Mouse (Mus musculus) CH12.LX (cell line): ENCODE data around the gene Tas2r113. TPM values are rescaled to one million over a fixed set of nuclear protein-coding genes. Genes with fewer than 3 reads are reported as not detected.

Experiments
- DNase-seq: peaks from one replicate; pipeline ENCODE4 v3.0.0-alpha.2; 2013; ENCODE audit errors: extremely low read depth
- H3K27ac ChIP-seq: 2 replicates; pipeline ENCODE4 v1.5.1; 2012; ENCODE audit warnings: low read depth, mild to moderate bottlenecking, control low read depth, moderate library complexity; ENCODE audit not compliant: insufficient read depth
- H3K27me3 ChIP-seq: replicated peaks from 2 replicates; pipeline ENCODE3; 2012; ENCODE audit warnings: inconsistent platforms
- H3K36me3 ChIP-seq, 2 experiments: replicated peaks in 1 of 2; 2 replicates each; pipeline versions ENCODE3 to v1.6.1; 2012; ENCODE audit warnings: inconsistent platforms in 1 of 2, low read length in 1 of 2, mild to moderate bottlenecking in 1 of 2, mixed read lengths in 1 of 2, moderate library complexity in 1 of 2; ENCODE audit not compliant: control insufficient read depth in 1 of 2, insufficient read depth in 1 of 2
- H3K4me1 ChIP-seq, 2 experiments: 2 replicates each; pipeline ENCODE4 v1.6.1; 2012; ENCODE audit warnings: inconsistent platforms in 1 of 2, moderate library complexity in 1 of 2; ENCODE audit not compliant: insufficient read depth in 2 of 2, control insufficient read depth in 1 of 2
- H3K4me2 ChIP-seq: 2 replicates; pipeline ENCODE4 v1.6.1; 2012; ENCODE audit warnings: low read depth, mild to moderate bottlenecking, control low read depth; ENCODE audit not compliant: poor library complexity, insufficient read depth, severe bottlenecking
- H3K4me3 ChIP-seq, 3 experiments: fragments of 150-350 bp in 1 of 3; sonication (generic) in 1 of 3; replicated peaks in 1 of 3; 2 replicates each; pipeline versions ENCODE3 to v1.5.1; 2011 to 2012; ENCODE audit warnings: low read depth in 2 of 3, low read length in 2 of 3, mild to moderate bottlenecking in 2 of 3, moderate library complexity in 2 of 3, control low read depth in 1 of 3, improper control_type of control experiment in 1 of 3, inconsistent platforms in 1 of 3, mixed read lengths in 1 of 3; ENCODE audit not compliant: poor library complexity in 1 of 3
- H3K79me2 ChIP-seq: replicated peaks from 2 replicates; pipeline ENCODE4 v1.6.1; 2012; ENCODE audit warnings: mild to moderate bottlenecking, moderate library complexity; ENCODE audit not compliant: control insufficient read depth, poor library complexity, insufficient read depth, severe bottlenecking; ENCODE audit errors: extremely low read depth
- H3K9ac ChIP-seq: 2 replicates; pipeline ENCODE4 v1.6.1; 2012; ENCODE audit warnings: low read depth, mild to moderate bottlenecking, control low read depth, moderate library complexity; ENCODE audit not compliant: insufficient read depth
- H3K9me3 ChIP-seq: replicated peaks from 2 replicates; pipeline ENCODE3; 2012; ENCODE audit warnings: low read length, inconsistent platforms, mixed read lengths
- BHLHE40 ChIP-seq: IDR thresholded peaks from 2 replicates; pipeline ENCODE4 v1.6.1; 2011; ENCODE audit warnings: mild to moderate bottlenecking, low read depth, low read length, improper control_type of control experiment
- GABPA ChIP-seq: IDR thresholded peaks from 2 replicates; pipeline ENCODE4 v1.6.1; 2012; ENCODE audit warnings: low read depth, low read length, improper control_type of control experiment, inconsistent platforms; ENCODE audit not compliant: insufficient replicate concordance
- HCFC1 ChIP-seq: IDR thresholded peaks from 2 replicates; pipeline ENCODE4 v1.6.1; 2012; ENCODE audit warnings: low read depth, mild to moderate bottlenecking, inconsistent platforms, low read length, improper control_type of control experiment
- IRF4 ChIP-seq: IDR thresholded peaks from 2 replicates; pipeline ENCODE4 v1.6.1; 2014; ENCODE audit warnings: low read depth, mild to moderate bottlenecking, inconsistent platforms, low read length, improper control_type of control experiment
- JUN ChIP-seq: IDR thresholded peaks from 2 replicates; pipeline ENCODE4 v1.6.1; 2011; ENCODE audit warnings: low read depth, mild to moderate bottlenecking, low read length, improper control_type of control experiment, moderate library complexity; ENCODE audit not compliant: insufficient read depth
- JUND ChIP-seq: conservative IDR thresholded peaks from 2 replicates; pipeline ENCODE4 v1.6.1; 2011; ENCODE audit warnings: low read depth, low read length, improper control_type of control experiment
- MEF2A ChIP-seq: IDR thresholded peaks from 2 replicates; pipeline ENCODE4 v1.6.1; 2014; ENCODE audit warnings: low read depth, mild to moderate bottlenecking, inconsistent platforms, low read length, improper control_type of control experiment, borderline replicate concordance
- MXI1 ChIP-seq: IDR thresholded peaks from 2 replicates; pipeline ENCODE4 v1.6.1; 2011; ENCODE audit warnings: mild to moderate bottlenecking, low read depth, low read length, improper control_type of control experiment
- NRF1 ChIP-seq: IDR thresholded peaks from 2 replicates; pipeline ENCODE4 v1.6.1; 2014; ENCODE audit warnings: low read depth, mild to moderate bottlenecking, inconsistent platforms, low read length, improper control_type of control experiment, moderate library complexity
- PAX5 ChIP-seq: IDR thresholded peaks from 2 replicates; pipeline ENCODE4 v1.6.1; 2012; ENCODE audit warnings: low read length, inconsistent platforms, mixed read lengths
- SMC3 ChIP-seq: IDR thresholded peaks from 2 replicates; pipeline ENCODE4 v1.6.1; 2011; ENCODE audit warnings: low read depth, low read length, improper control_type of control experiment
- TBP ChIP-seq: conservative IDR thresholded peaks from 2 replicates; pipeline ENCODE4 v1.6.1; 2011; ENCODE audit warnings: low read depth, low read length, improper control_type of control experiment
- UBTF ChIP-seq: IDR thresholded peaks from 2 replicates; pipeline ENCODE4 v1.6.1; 2012; ENCODE audit warnings: low read depth, mild to moderate bottlenecking, inconsistent platforms, low read length, improper control_type of control experiment, moderate library complexity
- USF1 ChIP-seq: IDR thresholded peaks from 2 replicates; pipeline ENCODE4 v1.6.1; 2014; ENCODE audit warnings: low read depth, mild to moderate bottlenecking, inconsistent platforms, low read length, improper control_type of control experiment
- ZC3H11A ChIP-seq: IDR thresholded peaks from 2 replicates; pipeline ENCODE4 v1.6.1; 2012; ENCODE audit warnings: low read depth, mild to moderate bottlenecking, inconsistent platforms, low read length, improper control_type of control experiment
- ZMIZ1 ChIP-seq: IDR thresholded peaks from 2 replicates; pipeline ENCODE4 v1.6.1; 2012; ENCODE audit warnings: low read depth, mild to moderate bottlenecking, inconsistent platforms, low read length, improper control_type of control experiment
- ZNF384 ChIP-seq: IDR thresholded peaks from 2 replicates; pipeline ENCODE4 v1.6.1; 2012; ENCODE audit warnings: low read depth, low read length, improper control_type of control experiment, inconsistent platforms
- dilution Hi-C: fragments of 300-500 bp; cut with MboI; formaldehyde crosslinking; loops from 2 replicates; pipeline ENCODE4 v1.14.3; 2020; ENCODE audit warnings: low sequenced_read_pairs; ENCODE audit not compliant: extremely low pct_unique_long_range_greater_than_20kb, extremely low pct_ligation_motif_present
- in situ Hi-C: fragments of 300-500 bp; cut with MboI; formaldehyde crosslinking; loops from 3 replicates; pipeline ENCODE4 v1.14.3; 2019; ENCODE audit warnings: low sequenced_read_pairs, low pct_ligation_motif_present, low pct_unique_long_range_greater_than_20kb, mixed read lengths
- polyA plus RNA-seq: library from polyadenylated mRNA; unstranded; fragments of >175 nt; gene quantifications from 2 replicates; pipeline ENCODE4 v1.2.1, GENCODE M21; 2012; ENCODE audit warnings: low read depth; ENCODE audit not compliant: insufficient read length
- total RNA-seq, 2 experiments: library from RNA; depleted of rRNA; stranded (reverse); fragments of 300-350 nt in 1 of 2; fragments of >200 nt in 1 of 2; gene quantifications; 2 replicates each; pipeline ENCODE4 v1.2.3; 2012 to 2014

Gene Tas2r113
- total RNA-seq (2012; rRNA removed) (not detected in 2 replicates), total RNA-seq (2014; rRNA removed) (not detected in 2 replicates), polyA plus RNA-seq (not detected in 2 replicates)

- peaks cover 11% of the 10 kb centered on the region for H3K9me3 ChIP-seq
- TF ChIP-seq JUN, result no peak
- no peak for TF ChIP-seq JUND
- no peak for TF ChIP-seq ZNF384
- TF ChIP-seq MXI1, result no peak
- TF ChIP-seq UBTF, result no peak
- no peak for TF ChIP-seq HCFC1
- no peak for TF ChIP-seq USF1
- no peak for TF ChIP-seq BHLHE40
- TF ChIP-seq IRF4, result no peak
- no peak for TF ChIP-seq PAX5
- no peak for TF ChIP-seq ZC3H11A
- TF ChIP-seq MEF2A, result no peak
- TF ChIP-seq GABPA, result no peak
- no peak for TF ChIP-seq SMC3
- no peak for TF ChIP-seq TBP
- no peak for TF ChIP-seq NRF1
- no peak for TF ChIP-seq ZMIZ1
- no peaks in the 10 kb centered on the region for H3K27me3 ChIP-seq
- H3K4me2 ChIP-seq, result no peak within 1 kb of the TSS
- dilution Hi-C loops, result no loop called here
- no peak within 1 kb of the TSS for H3K27ac ChIP-seq
- H3K36me3 ChIP-seq, result no peaks in the 10 kb centered on the region
- DNase-seq, result no peak
- no peaks in the 10 kb centered on the region for H3K4me1 ChIP-seq
- in situ Hi-C loops, result no loop called here
- H3K9ac ChIP-seq, result no peak within 1 kb of the TSS
- H3K79me2 ChIP-seq, result no peaks in the 10 kb centered on the region
- no peak within 1 kb of the TSS for H3K4me3 ChIP-seq
Measured at GRCm38 (mm10) chr6:132892711-132893110, at the start of gene Tas2r113. Gene Tas2r113 (plus strand): TSS chr6:132893011.

DNA sequence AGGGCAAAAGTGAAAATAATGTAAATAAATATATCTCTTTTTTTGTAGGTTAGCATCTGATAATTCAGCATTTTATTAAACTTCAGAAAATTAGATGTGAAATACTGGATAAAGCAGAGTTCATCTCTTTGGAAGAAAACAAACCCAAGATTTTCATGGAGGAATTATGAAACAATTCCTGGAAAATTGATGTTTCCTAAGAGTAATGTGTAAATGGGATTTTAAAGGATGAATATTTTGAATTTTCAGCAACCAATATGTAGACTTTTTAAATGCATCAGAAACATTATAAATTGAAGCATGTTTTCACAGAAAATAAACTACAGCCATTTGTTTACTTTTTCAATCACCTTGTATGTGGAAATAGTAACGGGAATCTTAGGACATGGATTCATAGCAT is 46.0 kb upstream of the Tas2r113 start, which contains the start of gene Tas2r123:
TSS of gene Tas2r123 (plus strand) at position 301 of the 400 bp plus-strand sequence.
- no peaks in the 10 kb centered on the region for H3K36me3 ChIP-seq
- no peak within 1 kb of the TSS for H3K27ac ChIP-seq
- no peak within 1 kb of the TSS for H3K4me3 ChIP-seq
- H3K9me3 ChIP-seq, result peaks cover 3% of the 10 kb centered on the region
- H3K9ac ChIP-seq, result no peak within 1 kb of the TSS
- in situ Hi-C loops, result no loop called here
- no peak for DNase-seq
- TF ChIP-seq JUN (no peak), MEF2A (no peak), JUND (no peak)
- H3K4me1 ChIP-seq, result no peaks in the 10 kb centered on the region
- dilution Hi-C loops, result no loop called here
- no peak within 1 kb of the TSS for H3K4me2 ChIP-seq
- H3K79me2 ChIP-seq, result no peaks in the 10 kb centered on the region
- H3K27me3 ChIP-seq, result no peaks in the 10 kb centered on the region
